8 mouse cellular contexts compared by ENCODE assay signal in the genomic region with DNA sequence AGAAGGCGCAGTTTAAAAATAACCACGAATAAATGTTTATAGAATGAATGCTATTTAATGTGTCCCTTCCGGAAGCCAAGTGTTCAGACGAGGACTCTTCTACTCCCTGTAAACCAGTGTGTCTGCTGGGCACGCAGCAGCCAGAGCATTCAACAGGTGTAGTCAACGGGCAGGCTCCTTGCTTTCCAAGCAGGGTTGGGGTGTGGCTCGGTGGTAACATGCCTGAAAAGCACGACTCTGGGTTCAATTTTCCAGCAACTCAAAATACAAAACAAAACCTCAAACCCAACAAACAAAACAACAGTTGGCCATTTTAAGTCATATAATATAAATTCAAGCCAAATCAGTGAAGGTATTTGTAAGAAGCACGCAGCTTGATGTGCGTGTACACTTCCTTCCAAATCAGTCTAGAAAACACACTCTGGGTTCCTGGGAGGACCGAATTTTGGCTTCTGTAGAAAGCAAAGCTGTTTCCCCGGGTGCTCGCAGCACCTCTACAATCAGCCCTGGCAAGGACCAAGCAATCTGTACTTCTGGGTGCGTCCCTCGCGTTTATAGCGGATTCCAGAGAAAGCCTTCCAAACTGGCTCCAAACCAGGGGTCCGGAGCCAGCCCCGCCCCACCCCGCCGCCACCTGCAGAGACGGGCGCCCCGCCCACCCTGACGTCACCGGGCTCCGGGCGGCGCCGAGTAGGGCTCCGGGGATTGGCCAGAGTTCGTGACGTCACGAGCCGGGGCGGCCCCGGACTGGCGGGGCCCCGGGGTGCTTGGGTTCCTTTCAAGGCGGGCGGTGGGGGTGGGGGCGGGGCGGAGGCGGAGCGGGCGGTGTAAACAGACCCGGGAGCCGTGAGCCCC. TPM values are rescaled to one million over a fixed set of nuclear protein-coding genes. Genes with fewer than 3 reads are reported as not detected.
A peak's percentile ranks its signal among the peaks of the same experiment; 100 is the strongest.
DNase-seq lines count a peak whose midpoint lies in the region; ATAC-seq lines count a peak whose summit lies in the region.

A gene (plus strand): TSS at position 734 of the 855 bp plus-strand sequence.

- peak within 1 kb of the TSS; percentile 100 for H3K4me2 ChIP-seq in heart, embryonic 15.5 days
- peak within 1 kb of the TSS; percentile 99 for H3K4me2 ChIP-seq in liver, embryonic 15.5 days
- H3K4me2 ChIP-seq in neural tube, embryonic 12.5 days (replicated peaks): peak within 1 kb of the TSS; percentile 94

- 5% methylated on average over 44 of the region's 48 CpGs for WGBS in forebrain, embryonic 10.5 days
- WGBS in heart, embryonic 15.5 days: 5% methylated on average over 43 of the region's 48 CpGs
- WGBS in liver, embryonic 15.5 days (ENCODE audit: insufficient replicate concordance): 3% methylated on average over 48 of the region's 48 CpGs
- WGBS in neural tube, embryonic 12.5 days: 4% methylated on average over 46 of the region's 48 CpGs

- ATAC-seq in CD4-positive, CD25-positive, alpha-beta regulatory T cell, adult 4 months: peak; percentile 87
- ATAC-seq in heart, embryonic 15.5 days (replicated peaks; ENCODE audit: insufficient number of reproducible peaks, insufficient read depth, low FRiP score, low read depth): peak; percentile 98
- ATAC-seq in liver, embryonic 15.5 days (ENCODE audit: insufficient read depth): peak; percentile 98
- peak; percentile 96 for ATAC-seq in neural tube, embryonic 12.5 days (ENCODE audit: low FRiP score, low read depth)

- peak within 1 kb of the TSS; percentile 84 for H3K27ac ChIP-seq in forebrain, embryonic 10.5 days
- peak within 1 kb of the TSS; percentile 62 for H3K27ac ChIP-seq in heart, embryonic 15.5 days
- peak within 1 kb of the TSS; percentile 75 for H3K27ac ChIP-seq in liver, embryonic 15.5 days (replicated peaks)
- peak within 1 kb of the TSS; percentile 46 for H3K27ac ChIP-seq in neural tube, embryonic 12.5 days

- H3K27me3 ChIP-seq in forebrain, embryonic 10.5 days (ENCODE audit: poor library complexity, severe bottlenecking): peaks cover 47% of the 10 kb centered on the region
- peaks cover 25% of the 10 kb centered on the region for H3K27me3 ChIP-seq in heart, embryonic 15.5 days
- peaks cover 35% of the 10 kb centered on the region for H3K27me3 ChIP-seq in liver, embryonic 15.5 days
- H3K27me3 ChIP-seq in neural tube, embryonic 12.5 days (replicated peaks): peaks cover 8% of the 10 kb centered on the region

- H3K9me3 ChIP-seq in forebrain, embryonic 10.5 days: no peaks in the 10 kb centered on the region
- H3K9me3 ChIP-seq in heart, embryonic 15.5 days (replicated peaks): no peaks in the 10 kb centered on the region
- no peaks in the 10 kb centered on the region for H3K9me3 ChIP-seq in liver, embryonic 15.5 days (replicated peaks)
- H3K9me3 ChIP-seq in neural tube, embryonic 12.5 days: no peaks in the 10 kb centered on the region

- peak within 1 kb of the TSS; percentile 69 for H3K9ac ChIP-seq in heart, embryonic 15.5 days
- H3K9ac ChIP-seq in liver, embryonic 15.5 days: peak within 1 kb of the TSS; percentile 62
- H3K9ac ChIP-seq in neural tube, embryonic 12.5 days: peak within 1 kb of the TSS; percentile 77

- peak; percentile 77 for DNase-seq in c-Kit-negative CD71-positive TER-119-positive erythroid progenitor cells, embryonic 14.5 days (ENCODE audit: low read depth, low spot score)
- peak; percentile 95 for DNase-seq in forebrain, embryonic 10.5 days (ENCODE audit: extremely low spot score, low spot score)
- peak; percentile 99 to 100 for DNase-seq in kidney, postnatal 36 days
- peak; percentile 82 for DNase-seq in telencephalon, adult 2 months (ENCODE audit: low read depth, low spot score)

- H3K4me3 ChIP-seq in forebrain, embryonic 10.5 days: peak within 1 kb of the TSS; percentile 93
- H3K4me3 ChIP-seq in heart, embryonic 15.5 days: peak within 1 kb of the TSS; percentile 94
- peak within 1 kb of the TSS; percentile 77 for H3K4me3 ChIP-seq in liver, embryonic 15.5 days (replicated peaks)
- H3K4me3 ChIP-seq in neural tube, embryonic 12.5 days: peak within 1 kb of the TSS; percentile 89

- peaks cover 18% of the 10 kb centered on the region for H3K4me1 ChIP-seq in forebrain, embryonic 10.5 days
- H3K4me1 ChIP-seq in heart, embryonic 15.5 days (replicated peaks): peaks cover 22% of the 10 kb centered on the region
- peaks cover 40% of the 10 kb centered on the region for H3K4me1 ChIP-seq in liver, embryonic 15.5 days (replicated peaks)
- peaks cover 8% of the 10 kb centered on the region for H3K4me1 ChIP-seq in neural tube, embryonic 12.5 days

- H3K36me3 ChIP-seq in forebrain, embryonic 10.5 days (replicated peaks): no peaks in the 10 kb centered on the region
- no peaks in the 10 kb centered on the region for H3K36me3 ChIP-seq in heart, embryonic 15.5 days
- H3K36me3 ChIP-seq in liver, embryonic 15.5 days (replicated peaks): no peaks in the 10 kb centered on the region
- no peaks in the 10 kb centered on the region for H3K36me3 ChIP-seq in neural tube, embryonic 12.5 days

RNA-seq across cellular contexts. Expression of the gene that starts here (rescaled TPM):
- polyA plus RNA-seq in CD4-positive, CD25-positive, alpha-beta regulatory T cell, adult 4 months (2017; shearing (Covaris generic)): 10 to 100 TPM; 22.2 to 26.3 TPM
- polyA plus RNA-seq in forebrain, embryonic 10.5 days (2016; fragmentation: Nextera tagmentation; extraction: Ambion mirVana): 7.9 and 10.0 TPM in 2 replicates
- 5.8 and 6.6 TPM in 2 replicates for polyA plus RNA-seq in heart, embryonic 15.5 days (2015; fragmentation: Nextera tagmentation; extraction: Ambion mirVana)
- 1.2 and 1.4 TPM in 2 replicates for polyA plus RNA-seq in liver, embryonic 15.5 days (2015; fragmentation: Nextera tagmentation; extraction: Ambion mirVana)
- polyA plus RNA-seq in neural tube, embryonic 12.5 days (2016; fragmentation: Nextera tagmentation; extraction: Ambion mirVana): 45.5 and 46.7 TPM in 2 replicates

Comparison
In these comparisons a context has a peak if more than half of its experiments do, and no peak if none do; other contexts are left out.
1. Peak in every context shown above with its lines: DNase-seq, ATAC-seq, H3K4me3 ChIP-seq and H3K27ac ChIP-seq.